Mouse (Mus musculus): ENCODE measurements around the gene Tns4. TPM values are rescaled to one million over a fixed set of nuclear protein-coding genes. Genes with fewer than 3 reads are reported as not detected.

Gene Tns4
- polyA plus RNA-seq, 1 experiment from 2014 or later, result 0.22 TPM

DNA sequence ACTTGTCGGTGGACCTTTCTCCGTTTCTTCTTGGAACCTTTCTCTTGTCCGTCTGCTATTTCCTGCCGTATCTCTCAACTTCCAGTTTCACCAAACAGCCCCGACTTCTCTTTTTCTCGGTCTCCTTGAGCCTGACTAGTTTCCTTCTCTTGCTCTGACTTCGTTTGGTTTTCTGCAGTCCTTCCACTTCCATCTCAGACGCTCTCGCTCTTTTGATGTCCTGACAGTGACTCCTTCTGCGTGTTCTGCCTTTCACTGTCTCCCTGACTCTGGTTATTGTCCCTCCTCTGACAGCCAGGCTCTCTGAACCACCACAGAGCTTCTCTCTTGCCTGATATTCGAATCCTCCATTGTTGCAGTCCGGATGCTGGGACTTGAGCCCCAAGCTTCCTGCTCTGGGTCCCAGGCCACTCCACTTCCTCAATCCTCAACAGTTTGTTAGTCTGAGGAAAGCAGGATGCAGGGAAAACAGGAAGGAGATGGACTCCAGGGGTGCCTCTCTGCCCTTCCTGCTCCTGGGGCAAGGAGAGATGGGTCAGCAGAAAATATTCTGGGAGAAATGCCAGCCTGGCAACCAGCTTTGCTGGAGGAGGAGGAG, 46.2 kb downstream of the Tns4 start:
- Histone ChIP-seq H3K9ac (replicated peaks; ENCODE audit: low read length) (peak overlapping the region; percentile 96), H3K36me3 (replicated peaks; ENCODE audit: control insufficient read depth, insufficient read depth, low read depth, low read length) (0 out of 2 replicates have a peak, but pooled peaks cover under 1% of the 10 kb centered on the region), H3K9me3 (replicated peaks; ENCODE audit: control insufficient read depth, low read length) (no peaks in the 10 kb centered on the region), H3K4me1 (ENCODE audit: control insufficient read depth, insufficient read depth, low read length) (peaks cover 8% of the 10 kb centered on the region), H3K4me3 (ENCODE audit: low read depth, low read length) (peak overlapping the region; percentile 91), H3K4me2 (ENCODE audit: low read depth, low read length) (peak overlapping the region; percentile 95), H3K27me3 (ENCODE audit: control insufficient read depth, insufficient read depth, low read length) (no peaks in the 10 kb centered on the region), H3K27ac (replicated peaks; ENCODE audit: low read depth, low read length) (peak overlapping the region; percentile 97)
- 30% methylated on average over 12 of the region's 12 CpGs for WGBS
- DNase-seq (ENCODE audit: low spot score) (peak; percentile 39), ATAC-seq (replicated peaks; ENCODE audit: insufficient number of reproducible peaks, low FRiP score, low TSS enrichment, low read depth) (no peak)

DNA sequence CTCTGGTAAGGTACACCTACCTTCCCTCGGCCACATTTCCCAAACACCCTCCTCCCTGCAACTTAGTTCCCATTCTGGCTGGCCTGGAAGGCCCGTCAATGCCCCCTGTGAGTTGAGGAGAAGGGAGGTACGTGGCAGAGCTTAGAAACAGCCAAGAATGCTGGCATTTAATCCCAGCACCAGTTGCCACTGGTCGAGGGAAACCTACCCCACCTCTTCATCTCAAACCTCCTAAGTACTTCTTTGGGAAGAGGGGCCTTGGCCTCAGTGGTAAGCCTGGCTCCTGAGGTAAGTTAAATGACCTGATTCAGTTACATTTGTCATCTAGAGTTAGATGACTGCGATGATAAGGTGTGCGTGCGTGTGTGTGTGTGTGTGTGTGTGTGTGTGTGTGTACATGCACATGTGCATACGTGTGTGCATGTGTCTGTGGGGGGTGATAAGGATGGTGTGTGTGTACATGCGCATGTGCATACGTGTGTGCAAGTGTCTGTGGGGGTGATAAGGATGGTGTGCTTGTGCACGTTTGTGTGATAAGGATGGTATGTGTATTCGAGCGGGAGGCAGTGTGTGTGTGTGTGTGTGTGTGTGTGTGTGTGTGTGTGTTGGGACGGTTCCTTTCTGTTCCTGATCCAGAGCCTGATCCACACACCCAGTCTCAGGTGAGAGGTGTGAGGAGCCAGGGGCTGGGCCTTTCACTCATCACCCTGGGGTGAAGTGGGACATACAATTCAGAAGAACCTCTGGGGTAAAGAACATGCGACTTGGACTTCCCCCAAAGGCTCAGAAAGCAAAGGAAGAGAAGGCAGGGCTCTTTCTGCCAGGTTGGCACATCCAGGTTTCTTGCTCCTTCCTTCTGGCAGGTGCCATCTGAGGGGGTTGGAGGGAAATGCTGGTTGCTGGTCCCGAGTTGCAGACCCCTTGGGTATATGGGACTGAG, 47.0 kb downstream of the Tns4 start:
- Histone ChIP-seq H3K27me3 (ENCODE audit: control insufficient read depth, insufficient read depth, low read length) (no peaks in the 10 kb centered on the region), H3K4me2 (ENCODE audit: low read depth, low read length) (peak overlapping the region; percentile 95), H3K9ac (replicated peaks; ENCODE audit: low read length) (peak overlapping the region; percentile 96), H3K9me3 (replicated peaks; ENCODE audit: control insufficient read depth, low read length) (no peaks in the 10 kb centered on the region), H3K36me3 (replicated peaks; ENCODE audit: control insufficient read depth, insufficient read depth, low read depth, low read length) (no peaks in the 10 kb centered on the region), H3K27ac (replicated peaks; ENCODE audit: low read depth, low read length) (peak overlapping the region; percentile 97), H3K4me1 (ENCODE audit: control insufficient read depth, insufficient read depth, low read length) (peaks cover 8% of the 10 kb centered on the region), H3K4me3 (ENCODE audit: low read depth, low read length) (peak overlapping the region; percentile 91)
- ATAC-seq (replicated peaks; ENCODE audit: insufficient number of reproducible peaks, low FRiP score, low TSS enrichment, low read depth) (no peak), DNase-seq (ENCODE audit: low spot score) (no peak)
- 36% methylated on average over 16 of the region's 16 CpGs for WGBS

DNA sequence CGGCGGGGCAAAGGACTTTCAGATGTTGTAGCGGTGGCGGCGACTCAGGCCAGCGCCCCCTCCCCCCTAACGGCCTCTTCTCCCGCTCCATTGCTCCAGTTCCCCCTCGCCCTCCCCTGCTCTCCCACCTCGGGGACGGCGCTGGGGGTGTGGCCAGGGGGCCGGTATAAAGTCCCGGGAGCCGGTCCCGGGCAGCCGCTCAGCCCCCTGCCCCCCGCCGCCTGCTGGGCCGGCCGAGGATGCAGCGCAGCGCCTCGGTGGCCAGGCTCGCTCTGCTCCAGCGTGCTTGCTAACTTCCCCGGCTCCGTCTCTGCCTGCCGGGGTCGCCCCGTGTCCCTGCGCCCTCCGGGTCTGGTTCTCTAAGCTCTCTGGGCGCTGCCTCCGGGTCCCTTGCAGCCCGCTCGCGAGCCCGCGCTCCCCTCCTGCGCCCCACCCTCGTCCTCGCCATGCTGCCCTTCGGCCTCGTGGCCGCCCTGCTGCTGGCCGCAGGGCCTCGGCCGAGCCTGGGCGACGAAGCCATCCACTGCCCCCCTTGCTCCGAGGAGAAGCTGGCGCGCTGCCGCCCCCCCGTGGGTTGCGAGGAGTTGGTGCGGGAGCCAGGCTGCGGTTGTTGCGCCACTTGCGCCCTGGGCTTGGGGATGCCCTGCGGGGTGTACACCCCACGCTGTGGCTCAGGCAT, 47.9 kb downstream of the Tns4 start, which contains the start of gene Igfbp4:
Igfbp4 (plus strand) TSS at position 194 of the 679 bp plus-strand sequence.
- no peaks in the 10 kb centered on the region for H3K9me3 ChIP-seq (replicated peaks; ENCODE audit: control insufficient read depth, low read length)
- no peaks in the 10 kb centered on the region for H3K36me3 ChIP-seq (replicated peaks; ENCODE audit: control insufficient read depth, insufficient read depth, low read depth, low read length)
- peak within 1 kb of the TSS; percentile 95 for H3K4me2 ChIP-seq (ENCODE audit: low read depth, low read length)
- DNase-seq (ENCODE audit: low spot score) (peak; percentile 92), ATAC-seq (replicated peaks; ENCODE audit: insufficient number of reproducible peaks, low FRiP score, low TSS enrichment, low read depth) (peak; percentile 72)
- H3K4me3 ChIP-seq (ENCODE audit: low read depth, low read length), result peak within 1 kb of the TSS; percentile 91
- peak within 1 kb of the TSS; percentile 97 for H3K27ac ChIP-seq (replicated peaks; ENCODE audit: low read depth, low read length)
- H3K4me1 ChIP-seq (ENCODE audit: control insufficient read depth, insufficient read depth, low read length), result peaks cover 8% of the 10 kb centered on the region
- peak within 1 kb of the TSS; percentile 96 for H3K9ac ChIP-seq (replicated peaks; ENCODE audit: low read length)
- H3K27me3 ChIP-seq (ENCODE audit: control insufficient read depth, insufficient read depth, low read length), result no peaks in the 10 kb centered on the region
- WGBS, result under 1% methylated on average over 58 of the region's 63 CpGs

DNA sequence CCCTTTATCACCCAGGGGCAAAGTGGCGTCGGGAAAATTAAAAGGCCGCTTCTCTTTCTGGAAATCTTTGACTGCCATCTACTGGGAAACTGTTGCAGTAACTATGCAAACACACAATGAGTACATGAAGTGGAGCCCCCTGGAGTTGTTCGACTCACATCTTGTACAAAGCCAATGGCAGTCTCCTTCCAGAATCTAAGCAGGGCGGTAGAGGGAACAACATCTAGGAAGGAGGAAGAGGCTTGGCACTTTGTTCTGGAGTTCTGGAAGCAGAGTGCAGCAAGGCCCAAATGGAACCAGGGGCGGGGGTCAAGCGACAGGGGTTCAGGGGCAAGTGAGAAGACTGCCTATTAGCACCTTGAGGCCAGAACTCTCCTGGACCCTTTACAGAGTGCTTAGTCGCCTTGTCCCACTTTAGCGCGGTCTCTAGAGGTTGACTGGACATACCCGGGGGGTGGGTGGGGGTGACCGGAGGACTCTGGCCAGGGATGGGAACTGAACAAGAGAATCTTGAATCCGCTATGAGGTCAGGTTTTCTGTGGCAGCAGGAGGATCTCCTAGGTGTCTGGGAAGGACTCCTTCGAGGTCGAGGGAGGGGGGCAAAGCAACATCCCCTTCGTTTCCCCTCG, 48.6 kb downstream of the Tns4 start:
- peak overlapping the region; percentile 96 for H3K9ac ChIP-seq (replicated peaks; ENCODE audit: low read length)
- peak overlapping the region; percentile 91 for H3K4me3 ChIP-seq (ENCODE audit: low read depth, low read length)
- H3K27ac ChIP-seq (replicated peaks; ENCODE audit: low read depth, low read length), result peak overlapping the region; percentile 97
- under 1% methylated on average over 16 of the region's 17 CpGs for WGBS
- peak overlapping the region; percentile 95 for H3K4me2 ChIP-seq (ENCODE audit: low read depth, low read length)
- H3K9me3 ChIP-seq (replicated peaks; ENCODE audit: control insufficient read depth, low read length), result no peaks in the 10 kb centered on the region
- no peaks in the 10 kb centered on the region for H3K27me3 ChIP-seq (ENCODE audit: control insufficient read depth, insufficient read depth, low read length)
- ATAC-seq (replicated peaks; ENCODE audit: insufficient number of reproducible peaks, low FRiP score, low TSS enrichment, low read depth), result peak; percentile 11; the same call in 1 of the 2 replicates
- H3K4me1 ChIP-seq (ENCODE audit: control insufficient read depth, insufficient read depth, low read length), result peaks cover 3% of the 10 kb centered on the region
- DNase-seq (ENCODE audit: low spot score), result peak; percentile 83
- no peaks in the 10 kb centered on the region for H3K36me3 ChIP-seq (replicated peaks; ENCODE audit: control insufficient read depth, insufficient read depth, low read depth, low read length)

DNA sequence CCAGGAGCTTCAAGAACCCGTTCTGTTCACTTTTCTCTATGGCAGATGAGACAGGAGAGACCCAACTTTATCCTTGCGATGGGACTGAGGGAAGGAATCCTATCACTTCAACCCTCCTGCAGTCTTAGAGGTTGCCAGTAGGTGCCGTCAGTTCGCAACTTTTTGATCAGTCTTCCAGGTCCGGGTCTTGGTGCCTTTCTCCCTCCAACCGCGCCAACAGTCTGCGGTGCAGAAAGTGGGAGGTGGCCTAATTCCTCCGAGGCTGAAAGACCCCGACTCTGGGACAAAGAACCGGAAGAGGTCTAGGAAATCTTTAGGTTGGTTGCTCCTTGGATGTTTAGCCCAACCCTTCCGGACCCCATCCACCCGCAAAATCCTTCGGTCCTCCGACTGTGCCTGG, 49.3 kb downstream of the Tns4 start:
- WGBS, result under 1% methylated on average over 15 of the region's 15 CpGs
- Histone ChIP-seq H3K4me3 (ENCODE audit: low read depth, low read length) (peak overlapping the region; percentile 91), H3K4me2 (ENCODE audit: low read depth, low read length) (peak overlapping the region; percentile 95), H3K36me3 (replicated peaks; ENCODE audit: control insufficient read depth, insufficient read depth, low read depth, low read length) (no peaks in the 10 kb centered on the region), H3K27me3 (ENCODE audit: control insufficient read depth, insufficient read depth, low read length) (no peaks in the 10 kb centered on the region), H3K9ac (replicated peaks; ENCODE audit: low read length) (peak overlapping the region; percentile 96), H3K27ac (replicated peaks; ENCODE audit: low read depth, low read length) (peak overlapping the region; percentile 97), H3K9me3 (replicated peaks; ENCODE audit: control insufficient read depth, low read length) (no peaks in the 10 kb centered on the region), H3K4me1 (ENCODE audit: control insufficient read depth, insufficient read depth, low read length) (no peaks in the 10 kb centered on the region; the same call in 1 of the 2 replicates)
- ATAC-seq (replicated peaks; ENCODE audit: insufficient number of reproducible peaks, low FRiP score, low TSS enrichment, low read depth) (peak; percentile 77), DNase-seq (ENCODE audit: low spot score) (peak; percentile 95)

DNA sequence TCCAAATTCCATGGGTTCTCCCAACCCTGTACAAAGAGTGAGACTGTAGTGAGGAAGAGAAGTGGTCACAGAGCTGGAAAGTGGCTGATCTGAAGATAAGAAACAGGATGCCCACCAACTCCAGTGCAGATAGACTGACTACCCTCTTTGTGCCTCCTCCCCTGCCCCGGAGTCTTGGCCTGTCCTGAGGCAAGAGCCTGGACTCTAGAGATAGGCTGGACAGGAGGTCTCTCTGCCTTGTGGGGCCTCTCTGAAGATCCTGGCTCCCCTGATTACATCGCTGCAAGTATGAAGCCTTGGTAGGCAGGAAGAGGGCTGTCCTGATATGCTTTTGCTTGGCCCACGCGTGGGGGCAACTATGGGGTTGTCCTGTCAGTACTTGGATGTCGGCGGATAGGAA, 52.9 kb downstream of the Tns4 start:
- H3K27ac ChIP-seq (replicated peaks; ENCODE audit: low read depth, low read length), result no peak overlapping the region
- WGBS, result 64% methylated on average over 6 of the region's 6 CpGs

DNA sequence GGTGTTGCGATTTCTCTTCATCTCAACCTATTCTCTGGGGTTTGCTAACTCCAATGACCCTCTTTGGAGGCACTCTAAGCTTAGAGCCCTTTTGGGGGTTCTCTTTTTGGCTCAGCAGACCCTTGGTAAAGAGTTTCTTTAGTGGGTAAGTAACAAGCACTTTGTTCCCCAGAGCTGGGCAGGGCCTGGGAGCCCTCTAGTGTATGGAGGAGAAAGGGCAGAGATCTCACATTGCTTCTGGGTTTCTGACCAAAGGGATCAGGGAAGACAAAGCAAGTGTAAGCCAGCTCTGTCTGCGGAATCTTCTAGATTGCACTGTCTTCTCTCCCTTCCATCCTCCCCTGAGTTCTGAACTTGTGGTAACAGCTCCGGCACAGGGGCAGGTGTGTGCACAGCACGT, 53.8 kb downstream of the Tns4 start:
- Histone ChIP-seq H3K9me3 (replicated peaks; ENCODE audit: control insufficient read depth, low read length) (no peaks in the 10 kb centered on the region), H3K4me2 (ENCODE audit: low read depth, low read length) (no peak overlapping the region), H3K9ac (replicated peaks; ENCODE audit: low read length) (no peak overlapping the region), H3K36me3 (replicated peaks; ENCODE audit: control insufficient read depth, insufficient read depth, low read depth, low read length) (no peaks in the 10 kb centered on the region), H3K27me3 (ENCODE audit: control insufficient read depth, insufficient read depth, low read length) (no peaks in the 10 kb centered on the region), H3K4me1 (ENCODE audit: control insufficient read depth, insufficient read depth, low read length) (no peaks in the 10 kb centered on the region), H3K27ac (replicated peaks; ENCODE audit: low read depth, low read length) (no peak overlapping the region), H3K4me3 (ENCODE audit: low read depth, low read length) (no peak overlapping the region)
- WGBS, result 70% methylated on average over 4 of the region's 4 CpGs
- DNase-seq (ENCODE audit: low spot score) (peak; percentile 43), ATAC-seq (replicated peaks; ENCODE audit: insufficient number of reproducible peaks, low FRiP score, low TSS enrichment, low read depth) (no peak)

More for the DNA sequence above, 52.9 kb downstream of the Tns4 start:
- Histone ChIP-seq H3K9me3 (replicated peaks; ENCODE audit: control insufficient read depth, low read length) (no peaks in the 10 kb centered on the region), H3K4me3 (ENCODE audit: low read depth, low read length) (no peak overlapping the region), H3K4me2 (ENCODE audit: low read depth, low read length) (no peak overlapping the region), H3K27me3 (ENCODE audit: control insufficient read depth, insufficient read depth, low read length) (no peaks in the 10 kb centered on the region), H3K4me1 (ENCODE audit: control insufficient read depth, insufficient read depth, low read length) (no peaks in the 10 kb centered on the region), H3K36me3 (replicated peaks; ENCODE audit: control insufficient read depth, insufficient read depth, low read depth, low read length) (no peaks in the 10 kb centered on the region), H3K9ac (replicated peaks; ENCODE audit: low read length) (no peak overlapping the region)
- DNase-seq (ENCODE audit: low spot score) (no peak), ATAC-seq (replicated peaks; ENCODE audit: insufficient number of reproducible peaks, low FRiP score, low TSS enrichment, low read depth) (no peak)

Measured in embryonic facial prominence, embryonic 11.5 days (tissue).